Mouse (Mus musculus) MEL (cell line): ENCODE measurements at regions not wholly inside any gene's neighbourhood (a gene's known extent, or its start where the extent isn't known, plus 50 kb on each side); places are given as distances from the start of the nearest gene placed in this dataset.

Experiments
- CTCF ChIP-seq, 3 experiments: IDR thresholded peaks in 2 of 3; conservative IDR thresholded peaks in 1 of 3; 2 replicates each; pipeline ENCODE4 v1.5.1; 2011 to 2012; ENCODE audit warnings: low read length in 3 of 3, low read depth in 2 of 3, mild to moderate bottlenecking in 2 of 3, improper control_type of control experiment in 1 of 3, inconsistent platforms in 1 of 3, mixed read lengths in 1 of 3, moderate library complexity in 1 of 3; ENCODE audit not compliant: control insufficient read depth in 1 of 3, insufficient read depth in 1 of 3, poor library complexity in 1 of 3, severe bottlenecking in 1 of 3
- ETS1 ChIP-seq: IDR thresholded peaks from 2 replicates; pipeline ENCODE4 v1.6.1; 2012; ENCODE audit warnings: low read depth, mild to moderate bottlenecking, inconsistent platforms, low read length, improper control_type of control experiment, moderate library complexity
- GATA1 ChIP-seq: IDR thresholded peaks from 2 replicates; pipeline ENCODE4 v1.6.1; 2011; ENCODE audit warnings: low read depth, low read length, improper control_type of control experiment
- MAFK ChIP-seq: IDR thresholded peaks from 2 replicates; pipeline ENCODE4 v1.6.1; 2011; ENCODE audit warnings: low read depth, mild to moderate bottlenecking, low read length, improper control_type of control experiment, borderline replicate concordance
- MYB ChIP-seq: IDR thresholded peaks from 2 replicates; pipeline ENCODE4 v1.6.1; 2011; ENCODE audit warnings: mild to moderate bottlenecking, low read depth, low read length, improper control_type of control experiment
- NRF1 ChIP-seq: IDR thresholded peaks from 2 replicates; pipeline ENCODE4 v1.6.1; 2014; ENCODE audit warnings: low read depth, mild to moderate bottlenecking, inconsistent platforms, low read length, improper control_type of control experiment, moderate library complexity; ENCODE audit not compliant: poor library complexity, insufficient read depth, severe bottlenecking
- POLR2A ChIP-seq, 2 experiments: IDR thresholded peaks; 2 replicates each; pipeline ENCODE4 v1.6.1; 2011 to 2012; ENCODE audit warnings: low read length in 2 of 2, mild to moderate bottlenecking in 2 of 2, control low read depth in 1 of 2, improper control_type of control experiment in 1 of 2, low read depth in 1 of 2, moderate library complexity in 1 of 2; ENCODE audit not compliant: control insufficient read depth in 1 of 2, insufficient read depth in 1 of 2, poor library complexity in 1 of 2
- TAL1 ChIP-seq: IDR thresholded peaks from 2 replicates; pipeline ENCODE4 v1.6.1; 2012; ENCODE audit warnings: mild to moderate bottlenecking, inconsistent platforms, low read length, moderate library complexity, mixed read lengths
- ZKSCAN1 ChIP-seq: IDR thresholded peaks from 2 replicates; pipeline ENCODE4 v1.6.1; 2012; ENCODE audit warnings: low read depth, mild to moderate bottlenecking, inconsistent platforms, low read length, improper control_type of control experiment, moderate library complexity

DNA sequence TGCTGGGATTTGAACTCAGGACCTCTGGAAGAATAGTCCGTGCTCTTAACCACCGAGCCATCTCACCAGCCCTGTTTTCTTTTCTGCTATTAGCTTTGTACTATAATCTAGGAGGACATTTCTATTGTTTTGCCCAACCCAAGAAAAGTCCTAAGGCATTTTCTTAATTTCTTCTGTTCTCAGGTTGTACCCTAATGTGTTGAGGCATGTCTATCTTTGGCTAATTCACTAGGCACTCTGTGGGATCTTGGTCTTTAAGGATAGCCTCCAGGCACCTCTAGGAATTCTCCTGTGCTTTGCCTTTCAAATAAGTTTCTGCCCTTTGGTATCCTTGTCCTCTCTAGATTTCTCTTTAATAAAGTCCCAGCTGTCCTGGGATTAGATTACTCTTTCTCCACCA lies 214.6 kb upstream of the Sesn3 start:
- TF ChIP-seq CTCF (IDR thresholded peaks at IDR 0.05 in 2 of 3, conservative IDR thresholded peaks at IDR 0.05 in 1 of 3; ENCODE audit: control insufficient read depth in 1 of 3, insufficient read depth in 1 of 3, low read depth in 2 of 3, low read length in 3 of 3, poor library complexity in 1 of 3, severe bottlenecking in 1 of 3) (no peak), MYB (no peak), GATA1 (no peak), MAFK (no peak), POLR2A (IDR thresholded peaks at IDR 0.05; ENCODE audit: control insufficient read depth in 1 of 2, insufficient read depth in 1 of 2, low read depth in 1 of 2, low read length in 2 of 2, poor library complexity in 1 of 2) (no peak), NRF1 (no peak), ZKSCAN1 (no peak), TAL1 (no peak), ETS1 (no peak)
